Mouse (Mus musculus) heart, embryonic 16.5 days (tissue): ENCODE results near the gene Rpap3. TPM values are rescaled to one million over a fixed set of nuclear protein-coding genes. Genes with fewer than 3 reads are reported as not detected.
A peak's percentile ranks its signal among the peaks of the same experiment; 100 is the strongest.
"Not testable (repeated sequence)": the region's sequence is repeated elsewhere in the genome, so short reads cannot be mapped to it uniquely, and the experiment has no call there.

ENCODE experiments used
- ATAC-seq: fragments of 200-750 bp; cut with Nextera tagmentation; replicated peaks from 2 replicates; pipeline ENCODE4 v1.8.0; 2017; ENCODE audit warnings: moderate number of reproducible peaks; ENCODE audit not compliant: insufficient read depth, low FRiP score; ENCODE audit errors: extremely low read depth
- H3K27ac ChIP-seq: fragments of 300-500 bp; sonication (generic); 2 replicates; pipeline ENCODE4 v1.5.1; 2014; ENCODE audit warnings: mild to moderate bottlenecking, low read length, control low read depth, moderate library complexity
- H3K27me3 ChIP-seq: fragments of 300-500 bp; sonication (generic); 2 replicates; pipeline ENCODE4 v1.6.1; 2014; ENCODE audit warnings: low read length, mixed read lengths; ENCODE audit not compliant: control insufficient read depth, insufficient read depth
- H3K36me3 ChIP-seq: fragments of 300-500 bp; sonication (generic); 2 replicates; pipeline ENCODE4 v1.6.1; 2014; ENCODE audit not compliant: control insufficient read depth, insufficient read depth
- H3K4me1 ChIP-seq: fragments of 300-500 bp; sonication (generic); 2 replicates; pipeline ENCODE4 v1.6.1; 2014; ENCODE audit warnings: low read length, mixed read lengths; ENCODE audit not compliant: control insufficient read depth, insufficient read depth
- H3K4me2 ChIP-seq: fragments of 300-500 bp; sonication (generic); 2 replicates; pipeline ENCODE4 v1.6.1; 2014; ENCODE audit warnings: low read depth, mild to moderate bottlenecking, control low read depth, low read length
- H3K4me3 ChIP-seq: fragments of 300-500 bp; sonication (generic); 2 replicates; pipeline ENCODE4 v1.5.1; 2014; ENCODE audit warnings: mild to moderate bottlenecking, control low read depth, low read length
- H3K9ac ChIP-seq: fragments of 300-500 bp; sonication (generic); 2 replicates; pipeline ENCODE4 v1.6.1; 2014; ENCODE audit warnings: low read length, control low read depth
- H3K9me3 ChIP-seq: fragments of 300-500 bp; sonication (generic); replicated peaks from 2 replicates; pipeline ENCODE4 v1.6.1; 2016; ENCODE audit warnings: low read length; ENCODE audit not compliant: control insufficient read depth
- WGBS: fragments of 180-500 bp; shearing (Covaris S2); extraction: QIAGEN DNeasy Blood & Tissue Kit; methylation state at CpG from one replicate; pipeline ENCODE4 v1.1.7; 2014; 5-methylcytosine and 5-hydroxymethylcytosine counted together
- polyA plus RNA-seq: library from polyadenylated mRNA; unstranded; fragments of >200 nt; fragmentation: Nextera tagmentation; extraction: Ambion mirVana; gene quantifications from 2 replicates; pipeline ENCODE4 v1.2.1, GENCODE M21; 2015

Gene Rpap3
- polyA plus RNA-seq, 1 experiment from 2014 or later, result 22.9 TPM

- Histone ChIP-seq H3K4me1 (no peaks in the 10 kb centered on the region), H3K27me3 (no peaks in the 10 kb centered on the region), H3K9me3 (no peaks in the 10 kb centered on the region), H3K36me3 (peaks cover 9% of the 10 kb centered on the region), H3K9ac (no peak overlapping the region), H3K4me2 (no peak overlapping the region), H3K27ac (no peak overlapping the region), H3K4me3 (no peak overlapping the region)
- WGBS, result 63% methylated on average over 6 of the region's 6 CpGs
- no peak for ATAC-seq
Measured at GRCm38 (mm10) chr15:97670554-97670953, 35.1 kb downstream of the Rpap3 start.

GRCm38 (mm10) chr15:97668158-97668877 is 37.3 kb downstream of the Rpap3 start:
- H3K27ac ChIP-seq, H3K4me1 ChIP-seq, H3K27me3 ChIP-seq, H3K36me3 ChIP-seq, H3K9ac ChIP-seq, H3K4me3 ChIP-seq, ATAC-seq, H3K4me2 ChIP-seq, H3K9me3 ChIP-seq: not testable (repeated sequence)
- 71% methylated on average over 16 of the region's 17 CpGs for WGBS

GRCm38 (mm10) chr15:97667437-97667836 is 38.2 kb downstream of the Rpap3 start:
- 0 out of 2 replicates have a peak overlapping the region, but pooled peaks have one; percentile 8 for H3K4me2 ChIP-seq
- H3K4me1 ChIP-seq, result no peaks in the 10 kb centered on the region
- no peak overlapping the region for H3K4me3 ChIP-seq
- H3K9ac ChIP-seq, result no peak overlapping the region
- H3K36me3 ChIP-seq, result no peaks in the 10 kb centered on the region
- H3K9me3 ChIP-seq, result no peaks in the 10 kb centered on the region
- 0 out of 2 replicates have a peak overlapping the region, but pooled peaks have one; percentile 6 for H3K27ac ChIP-seq
- WGBS, result 29% methylated on average over 7 of the region's 7 CpGs
- no peak for ATAC-seq
- no peaks in the 10 kb centered on the region for H3K27me3 ChIP-seq

GRCm38 (mm10) chr15:97666457-97666770 is 39.2 kb downstream of the Rpap3 start:
- Histone ChIP-seq H3K9ac (no peak overlapping the region), H3K4me2 (no peak overlapping the region), H3K4me3 (no peak overlapping the region), H3K36me3 (no peaks in the 10 kb centered on the region), H3K9me3 (no peaks in the 10 kb centered on the region), H3K27me3 (no peaks in the 10 kb centered on the region), H3K4me1 (no peaks in the 10 kb centered on the region), H3K27ac (no peak overlapping the region)
- 87% methylated on average over 10 of the region's 10 CpGs for WGBS
- no peak for ATAC-seq

DNA sequence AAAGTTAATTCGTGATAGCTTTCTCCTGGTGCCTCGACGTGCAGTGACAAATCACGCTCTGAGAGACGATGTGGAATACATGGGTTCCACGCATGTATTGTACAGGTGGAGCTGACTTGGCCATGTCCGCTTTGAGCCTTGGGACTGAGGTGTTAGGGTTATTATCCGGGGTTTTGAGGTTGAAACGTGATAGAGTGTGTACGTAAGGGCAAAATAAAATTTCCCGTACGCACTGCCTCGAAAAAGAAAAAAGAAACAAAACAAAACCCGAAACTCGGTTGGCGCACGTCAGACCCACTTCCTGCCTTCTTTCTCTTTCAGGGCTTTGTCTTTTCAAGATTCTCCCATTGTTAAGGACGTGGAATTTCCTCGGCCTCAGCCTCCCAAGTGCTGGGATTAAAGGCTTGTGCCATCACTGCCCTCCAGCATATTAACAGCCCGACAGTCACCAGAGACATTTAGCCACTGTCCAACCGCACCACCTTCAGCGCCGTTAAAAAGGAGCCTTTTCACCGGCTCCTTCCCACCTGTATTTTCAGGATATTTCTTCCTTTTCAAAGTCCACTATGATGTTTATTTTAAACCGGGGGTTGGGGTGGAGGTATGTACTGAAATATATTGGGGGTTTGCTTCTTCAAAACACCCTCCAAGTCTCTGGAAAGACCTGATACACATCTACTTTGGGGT is 39.7 kb downstream of the Rpap3 start:
- Histone ChIP-seq H3K27me3 (no peaks in the 10 kb centered on the region), H3K4me1 (no peaks in the 10 kb centered on the region), H3K4me3 (no peak overlapping the region), H3K9ac (no peak overlapping the region), H3K27ac (no peak overlapping the region), H3K4me2 (no peak overlapping the region), H3K9me3 (no peaks in the 10 kb centered on the region), H3K36me3 (no peaks in the 10 kb centered on the region)
- no peak for ATAC-seq
- WGBS, result 70% methylated on average over 25 of the region's 25 CpGs

DNA sequence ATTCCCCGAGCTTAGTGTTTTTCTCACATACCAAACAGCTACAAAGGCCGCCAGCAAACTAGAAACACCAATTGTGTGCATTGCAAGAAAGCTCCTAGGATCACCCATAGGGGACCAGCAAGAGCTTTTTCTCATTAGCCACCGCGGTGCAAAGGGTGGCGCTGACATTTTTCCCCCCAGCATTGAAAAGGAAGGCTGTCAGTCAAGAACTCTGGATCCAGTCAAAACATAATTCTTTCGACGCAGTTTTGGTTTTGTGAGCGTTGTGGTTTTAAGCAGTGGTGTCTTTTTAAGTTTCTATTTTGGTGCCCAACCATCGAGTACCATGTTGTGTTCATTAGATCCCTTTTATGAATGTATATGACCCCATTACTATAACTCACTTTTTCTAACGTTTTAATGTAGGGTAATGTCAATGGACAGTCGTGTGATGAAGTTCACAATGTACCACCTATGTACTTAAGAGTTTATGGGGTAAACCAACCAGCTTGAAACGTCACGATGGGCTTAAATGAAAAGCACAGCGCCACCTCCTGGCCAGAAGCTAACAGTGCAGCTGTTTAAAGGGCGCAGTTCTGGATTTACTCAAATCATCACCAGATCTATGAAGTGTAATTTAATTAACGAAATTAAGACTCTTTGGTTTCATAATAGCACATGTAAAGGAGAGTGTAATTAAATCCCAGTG is 40.5 kb downstream of the Rpap3 start:
- Histone ChIP-seq H3K4me3 (no peak overlapping the region), H3K4me2 (no peak overlapping the region), H3K4me1 (no peaks in the 10 kb centered on the region), H3K27ac (no peak overlapping the region), H3K9ac (no peak overlapping the region), H3K9me3 (no peaks in the 10 kb centered on the region), H3K36me3 (no peaks in the 10 kb centered on the region), H3K27me3 (no peaks in the 10 kb centered on the region)
- 60% methylated on average over 16 of the region's 16 CpGs for WGBS
- ATAC-seq, result no peak

- Histone ChIP-seq H3K4me2 (peak overlapping the region; percentile 86), H3K4me1 (no peaks in the 10 kb centered on the region), H3K4me3 (peak overlapping the region; percentile 56), H3K27ac (0 out of 2 replicates have a peak overlapping the region, but pooled peaks have one; percentile 14), H3K27me3 (no peaks in the 10 kb centered on the region), H3K9me3 (no peaks in the 10 kb centered on the region), H3K9ac (peak overlapping the region; percentile 67), H3K36me3 (no peaks in the 10 kb centered on the region)
- peak; percentile 49 for ATAC-seq
- WGBS, result 4% methylated on average over 19 of the region's 19 CpGs
Measured at GRCm38 (mm10) chr15:97663750-97664406, 41.7 kb downstream of the Rpap3 start.

DNA sequence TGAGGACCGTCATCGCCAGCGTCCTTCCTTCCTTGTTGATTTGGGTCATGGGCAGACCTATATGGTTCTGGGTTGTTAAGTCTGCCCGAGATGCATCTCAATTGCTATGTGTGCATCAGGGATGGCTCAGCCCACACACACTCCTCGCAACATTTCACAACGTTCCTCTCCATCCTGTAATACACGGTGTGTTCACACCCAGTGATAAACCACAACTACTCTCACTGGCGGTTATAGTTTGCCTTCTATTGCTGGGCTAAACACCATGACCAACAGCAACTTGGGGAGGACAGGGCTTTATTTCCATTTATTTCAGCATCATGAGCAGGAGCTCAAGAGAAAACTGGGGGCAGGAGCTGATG is 46.9 kb downstream of the Rpap3 start:
- Histone ChIP-seq H3K4me1 (no peaks in the 10 kb centered on the region), H3K9me3 (no peaks in the 10 kb centered on the region), H3K4me3 (no peak overlapping the region), H3K27ac (no peak overlapping the region), H3K4me2 (no peak overlapping the region), H3K27me3 (no peaks in the 10 kb centered on the region), H3K9ac (no peak overlapping the region), H3K36me3 (no peaks in the 10 kb centered on the region)
- 82% methylated on average over 8 of the region's 8 CpGs for WGBS
- no peak for ATAC-seq
